Mouse (Mus musculus): ENCODE results near the gene Vav3.
A peak's percentile ranks its signal among the peaks of the same experiment; 100 is the strongest.

DNA sequence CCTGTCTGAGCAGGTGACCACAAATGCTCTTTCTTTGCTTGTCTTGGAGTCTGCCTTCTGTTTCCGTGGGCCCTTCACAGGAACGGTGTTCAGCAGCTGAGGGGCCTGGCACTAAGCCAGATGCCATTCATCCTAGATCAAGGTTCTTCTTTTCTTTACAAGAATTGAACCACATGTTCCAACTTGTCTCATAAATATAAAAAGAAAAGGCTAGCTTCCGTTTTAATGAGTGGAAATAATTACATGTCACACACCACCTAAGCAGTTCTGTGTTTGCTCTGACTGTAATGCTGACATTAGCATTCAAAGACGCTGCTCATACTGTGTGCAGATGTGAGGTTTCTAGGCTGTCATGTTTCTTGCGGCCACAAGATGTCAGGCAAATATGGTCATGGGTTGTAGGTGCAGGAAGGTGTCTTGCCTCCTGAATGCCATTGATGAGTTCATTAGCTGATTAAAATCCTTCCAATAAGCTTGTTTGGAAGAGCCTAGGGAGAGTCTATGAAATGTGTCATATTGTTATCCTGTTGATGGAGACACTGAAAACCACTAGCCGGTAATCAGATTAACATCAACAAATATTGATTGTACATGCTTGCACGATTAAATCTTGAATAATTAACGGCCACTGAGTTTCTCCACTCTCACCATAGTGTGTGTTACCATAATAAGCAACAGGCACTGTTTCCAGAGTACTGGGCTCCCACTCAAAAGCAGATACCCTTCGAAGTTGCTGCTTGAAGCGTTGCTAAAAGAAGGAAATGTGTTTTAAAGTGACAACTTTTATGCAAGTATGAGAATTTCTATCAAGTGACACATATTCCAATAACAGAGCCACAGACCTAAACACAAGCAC is 392.1 kb downstream of the Vav3 start:
- TF ChIP-seq POLR2A (IDR thresholded peaks at IDR 0.05; ENCODE audit: borderline replicate concordance, insufficient read depth, low read length) (no peak), CTCF (IDR thresholded peaks at IDR 0.05; ENCODE audit: borderline replicate concordance, insufficient read depth, low read depth, low read length) (peak; percentile 80)
